Mouse (Mus musculus) liver, adult 2 months (tissue): Measurements from ENCODE around the gene Leng8. TPM values are rescaled to one million over a fixed set of nuclear protein-coding genes. Genes with fewer than 3 reads are reported as not detected.

Experiments
- DNase-seq: peaks from one replicate; pipeline ENCODE4 v3.0.0-alpha.2; 2011; ENCODE audit warnings: low read depth, low spot score; ENCODE audit errors: extremely low read depth
- H3K27ac ChIP-seq: fragments of 200-500 bp; replicated peaks from 2 replicates; pipeline ENCODE4 v1.5.1; 2012; ENCODE audit warnings: low read depth, mild to moderate bottlenecking, control low read depth, inconsistent platforms, low read length; ENCODE audit not compliant: insufficient read depth
- H3K27me3 ChIP-seq: fragments of 200-500 bp; 2 replicates; pipeline ENCODE4 v1.6.1; 2012; ENCODE audit warnings: mild to moderate bottlenecking, moderate library complexity, low read length, inconsistent platforms; ENCODE audit not compliant: control insufficient read depth, insufficient read depth
- H3K36me3 ChIP-seq: fragments of 200-500 bp; 2 replicates; pipeline ENCODE4 v1.6.1; 2012; ENCODE audit warnings: low read length, inconsistent platforms; ENCODE audit not compliant: control insufficient read depth, insufficient read depth
- H3K4me1 ChIP-seq: fragments of 200-500 bp; 2 replicates; pipeline ENCODE4 v1.6.1; 2011; ENCODE audit warnings: low read length; ENCODE audit not compliant: control insufficient read depth, insufficient read depth
- H3K4me3 ChIP-seq: fragments of 200-500 bp; 2 replicates; pipeline ENCODE4 v1.5.1; 2011; ENCODE audit warnings: low read depth, mild to moderate bottlenecking, control low read depth, low read length, moderate library complexity; ENCODE audit not compliant: insufficient read depth
- H3K79me2 ChIP-seq: fragments of 200-500 bp; 2 replicates; pipeline ENCODE4 v1.6.1; 2012; ENCODE audit warnings: inconsistent platforms, mild to moderate bottlenecking, low read length, moderate library complexity; ENCODE audit not compliant: control insufficient read depth, insufficient read depth
- H3K9ac ChIP-seq: fragments of 200-500 bp; 2 replicates; pipeline ENCODE4 v1.6.1; 2012; ENCODE audit warnings: low read depth, mild to moderate bottlenecking, control low read depth, inconsistent platforms, low read length
- CTCF ChIP-seq: fragments of 200-500 bp; IDR thresholded peaks from 2 replicates; pipeline ENCODE4 v1.5.1; 2011; ENCODE audit warnings: low read depth, low read length, control low read depth
- POLR2A ChIP-seq: fragments of 200-500 bp; IDR thresholded peaks from 2 replicates; pipeline ENCODE4 v1.6.1; 2011; ENCODE audit warnings: low read length, control low read depth; ENCODE audit not compliant: insufficient read depth; ENCODE audit errors: extremely low read depth
- WGBS: fragments of 180-500 bp; shearing (Covaris S2); methylation state at CpG from one replicate; pipeline ENCODE4 v1.1.7; 2018; 5-methylcytosine and 5-hydroxymethylcytosine counted together
- polyA plus RNA-seq: library from polyadenylated mRNA; depleted of rRNA; stranded (reverse); fragments of >200 nt; gene quantifications from 2 replicates; pipeline ENCODE4 v1.2.3, GENCODE M21; 2012
- total RNA-seq: library from RNA; depleted of rRNA; stranded (reverse); fragments of >200 nt; gene quantifications from 2 replicates; pipeline ENCODE4 v1.2.3, GENCODE M21; 2014

The Leng8 gene
- total and polyA plus RNA-seq, 2 experiments, result 36.1 to 148 TPM

DNA sequence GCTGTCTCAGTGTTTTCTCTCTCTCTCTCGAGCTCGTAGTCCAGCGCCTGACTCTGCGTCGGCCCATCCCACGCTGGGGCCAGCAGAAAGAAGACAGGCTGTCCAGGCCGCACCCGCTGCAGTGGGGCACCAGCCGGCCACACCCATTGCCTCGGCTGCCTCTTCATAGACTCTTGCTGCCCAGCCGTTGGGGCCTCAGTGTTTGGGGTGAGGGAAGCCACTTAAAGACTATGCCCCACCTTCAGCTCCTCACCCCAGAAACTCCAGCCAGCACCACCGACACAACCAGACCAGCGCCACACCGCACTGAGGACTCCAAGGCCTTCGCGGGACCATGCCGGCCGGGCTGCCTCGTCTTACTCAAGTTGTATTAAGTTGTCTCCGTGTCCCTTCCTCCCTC lies 10.5 kb downstream of the Leng8 start:
- 87% methylated on average over 20 of the region's 20 CpGs for WGBS
- Histone ChIP-seq H3K4me1 (peaks cover 10% of the 10 kb centered on the region; the same call in 1 of the 2 replicates), H3K9ac (no peak overlapping the region), H3K36me3 (peaks cover 20% of the 10 kb centered on the region), H3K27me3 (no peaks in the 10 kb centered on the region), H3K79me2 (no peaks in the 10 kb centered on the region), H3K27ac (no peak overlapping the region), H3K4me3 (no peak overlapping the region)
- TF ChIP-seq CTCF (no peak), POLR2A (no peak)
- DNase-seq, result no peak

DNA sequence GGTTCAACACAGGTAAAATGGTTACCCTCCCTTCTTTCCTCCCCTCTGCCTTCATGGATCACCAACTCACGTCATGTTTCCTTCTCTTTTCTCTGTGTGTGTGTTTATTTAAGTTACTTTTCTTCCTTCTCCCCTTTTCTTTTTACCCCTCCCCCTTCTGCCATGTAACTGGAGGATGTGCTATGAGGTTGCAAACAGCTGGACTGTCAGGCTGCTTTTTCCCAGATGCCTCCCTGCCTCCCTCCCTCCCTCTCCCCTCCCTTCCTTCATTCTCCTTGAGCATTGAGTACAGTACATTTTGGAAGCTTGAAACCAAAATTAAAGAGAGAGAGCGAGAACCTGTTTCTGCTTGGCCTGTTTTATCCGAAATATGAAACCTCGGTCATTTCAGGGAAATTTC lies 11.0 kb downstream of the Leng8 start:
- no peak for DNase-seq
- H3K79me2 ChIP-seq, result no peaks in the 10 kb centered on the region
- H3K36me3 ChIP-seq, result peaks cover 19% of the 10 kb centered on the region
- TF ChIP-seq CTCF (no peak), POLR2A (no peak)
- peaks cover 10% of the 10 kb centered on the region; the same call in 1 of the 2 replicates for H3K4me1 ChIP-seq
- H3K9ac ChIP-seq, result no peak overlapping the region
- no peaks in the 10 kb centered on the region for H3K27me3 ChIP-seq
- H3K27ac ChIP-seq, result no peak overlapping the region
- H3K4me3 ChIP-seq, result no peak overlapping the region
- 84% methylated on average over 4 of the region's 4 CpGs for WGBS

DNA sequence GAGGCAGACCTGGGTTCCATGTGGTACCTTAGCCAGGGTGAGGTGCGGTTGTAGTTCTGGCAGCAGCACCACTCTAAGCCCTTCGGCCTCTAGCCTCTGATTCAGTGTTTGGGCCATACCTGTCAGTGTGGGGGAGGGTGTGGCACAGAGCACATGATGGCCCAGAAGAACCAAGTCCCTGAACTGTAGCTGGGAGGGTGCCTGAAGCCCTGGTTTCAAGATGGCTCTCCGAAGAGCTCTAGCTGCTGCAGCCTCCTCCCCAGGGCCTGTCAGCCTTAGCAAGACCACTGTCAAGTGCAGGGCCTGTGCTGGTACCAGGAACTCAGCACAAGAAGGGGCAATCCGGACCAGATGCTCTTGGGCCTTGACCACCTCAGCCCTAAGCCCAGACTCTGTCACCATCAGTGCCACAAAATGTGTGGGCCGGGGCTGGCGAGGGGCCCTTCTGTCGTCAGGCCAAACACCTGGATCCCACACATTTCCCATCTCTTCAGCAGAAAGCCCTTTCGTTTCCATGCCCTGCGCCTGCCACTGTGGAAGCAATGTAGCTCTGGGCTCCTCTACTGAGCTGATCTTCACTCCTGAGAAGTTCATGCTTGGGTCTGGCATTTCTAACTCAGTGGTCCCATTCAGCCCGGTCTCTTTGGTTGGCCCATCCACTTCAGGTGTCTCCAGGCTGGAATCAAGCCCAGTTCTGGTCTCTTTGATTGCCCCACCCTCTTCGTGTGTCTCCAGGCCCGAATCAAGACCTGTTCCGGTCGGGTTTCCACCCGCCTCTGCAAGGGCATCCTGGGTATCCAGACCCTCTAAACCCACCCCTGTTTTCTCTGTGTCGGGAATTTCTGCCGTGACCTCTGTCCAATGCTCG lies 11.7 kb downstream of the Leng8 start:
- WGBS, result 16% methylated on average over 18 of the region's 18 CpGs
- H3K4me1 ChIP-seq, result peaks cover 10% of the 10 kb centered on the region; the same call in 1 of the 2 replicates
- peak; percentile 64 for DNase-seq
- H3K9ac ChIP-seq, result peak overlapping the region; percentile 94
- no peak for TF ChIP-seq CTCF
- peak overlapping the region; percentile 84 for H3K4me3 ChIP-seq
- no peaks in the 10 kb centered on the region for H3K79me2 ChIP-seq
- H3K27ac ChIP-seq, result peak overlapping the region; percentile 99
- no peaks in the 10 kb centered on the region for H3K27me3 ChIP-seq
- H3K36me3 ChIP-seq, result peaks cover 17% of the 10 kb centered on the region

DNA sequence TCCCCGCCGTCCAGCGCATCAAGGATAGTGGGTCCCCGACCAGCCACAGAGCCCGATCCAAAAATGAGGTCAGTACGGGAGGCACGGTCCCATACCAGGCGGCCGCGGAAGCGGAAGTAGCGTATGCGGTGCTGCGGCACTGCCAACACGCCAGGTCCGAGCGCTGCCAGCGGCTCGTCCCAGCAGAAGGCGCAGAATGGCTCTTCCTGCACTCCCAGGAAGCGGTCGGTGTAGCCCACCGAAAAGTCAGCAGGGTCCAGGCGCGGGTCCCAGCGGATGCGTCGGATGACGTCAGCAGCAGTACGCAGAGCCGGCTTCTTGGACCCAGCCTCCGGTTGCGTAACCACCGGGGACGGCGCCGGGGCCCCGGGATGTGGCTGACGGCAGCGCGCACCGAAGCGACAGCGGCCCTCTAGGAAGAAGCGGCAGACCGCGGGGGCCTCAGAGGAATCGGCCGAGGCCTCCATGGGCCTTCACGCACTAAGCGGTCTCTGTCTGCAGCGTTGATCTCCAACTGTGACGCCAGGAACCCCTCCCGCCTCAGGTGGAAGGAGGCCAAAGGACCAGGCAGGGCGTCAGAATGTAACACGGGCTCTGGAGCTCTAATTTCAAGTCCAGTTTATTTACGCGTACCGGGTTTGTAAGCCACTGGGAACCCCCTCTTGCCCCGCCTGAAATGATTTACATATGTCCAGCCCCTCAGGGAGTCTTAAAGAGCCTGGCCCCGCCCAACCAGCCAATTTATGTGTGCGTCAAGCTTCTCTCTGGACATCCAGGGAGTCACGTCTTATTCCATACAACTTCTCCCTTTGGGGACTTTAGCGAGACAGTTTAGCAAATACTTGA lies 12.6 kb downstream of the Leng8 start:
- Histone ChIP-seq H3K27me3 (no peaks in the 10 kb centered on the region), H3K4me1 (peaks cover 10% of the 10 kb centered on the region; the same call in 1 of the 2 replicates), H3K27ac (peak overlapping the region; percentile 99), H3K4me3 (peak overlapping the region; percentile 84), H3K9ac (peak overlapping the region; percentile 94), H3K79me2 (no peaks in the 10 kb centered on the region), H3K36me3 (peaks cover 9% of the 10 kb centered on the region)
- TF ChIP-seq POLR2A, result peak; percentile 38; the same call in 1 of the 2 replicates
- TF ChIP-seq CTCF, result no peak
- WGBS, result under 1% methylated on average over 64 of the region's 64 CpGs
- peak; percentile 91 for DNase-seq

DNA sequence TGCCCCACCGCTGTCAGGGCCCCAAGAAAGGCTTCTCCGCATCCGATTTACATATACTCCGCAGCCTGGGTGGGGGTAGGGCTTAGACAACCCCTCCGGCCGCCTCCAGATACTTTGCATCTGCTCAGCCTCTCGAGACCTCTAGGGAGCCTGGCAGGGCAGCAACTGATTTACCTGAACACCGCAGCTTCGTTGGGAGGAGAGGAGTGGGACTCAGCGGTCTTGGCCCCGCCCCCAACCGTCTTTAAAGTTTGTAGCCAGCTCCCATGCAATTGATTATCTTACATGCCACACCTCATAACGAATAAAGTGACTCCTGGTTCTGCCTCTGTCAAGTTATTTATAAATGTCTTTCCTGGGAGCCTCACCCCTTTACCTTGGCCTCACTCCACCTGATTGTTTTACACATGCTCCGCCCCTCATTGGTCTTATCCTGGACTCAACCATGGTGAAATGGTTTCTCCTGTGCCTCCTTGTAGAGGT lies 13.3 kb downstream of the Leng8 start, which contains the start of gene Leng9:
TSS of gene Leng9 (minus strand) at position 316 of the 483 bp plus-strand sequence.
- peaks cover 5% of the 10 kb centered on the region; the same call in 1 of the 2 replicates for H3K36me3 ChIP-seq
- H3K4me3 ChIP-seq, result peak within 1 kb of the TSS; percentile 84
- no peaks in the 10 kb centered on the region for H3K27me3 ChIP-seq
- no peaks in the 10 kb centered on the region for H3K79me2 ChIP-seq
- peak within 1 kb of the TSS; percentile 94 for H3K9ac ChIP-seq
- peak within 1 kb of the TSS; percentile 99 for H3K27ac ChIP-seq
- DNase-seq, result peak; percentile 79
- no peak for TF ChIP-seq POLR2A
- no peak for TF ChIP-seq CTCF
- peaks cover 10% of the 10 kb centered on the region; the same call in 1 of the 2 replicates for H3K4me1 ChIP-seq
- 4% methylated on average over 14 of the region's 14 CpGs for WGBS
